Mouse (Mus musculus): ENCODE measurements around the gene Tmem144.

Tmem144 gene

GRCm38 (mm10) chr3:79852654-79853166 lies at the start of gene Tmem144:
TSS of gene Tmem144 (minus strand) at chr3:79852773.
- DNase-seq (ENCODE audit: low spot score in 2 of 2), result no peak

- no peak for DNase-seq (ENCODE audit: low spot score in 2 of 2)
Observed at GRCm38 (mm10) chr3:79901734-79902133, 49.2 kb upstream of the Tmem144 start.

- no peak for DNase-seq (ENCODE audit: low spot score in 2 of 2)
Observed at GRCm38 (mm10) chr3:79901321-79901720, 48.7 kb upstream of the Tmem144 start.

GRCm38 (mm10) chr3:79900502-79900901 lies 47.9 kb upstream of the Tmem144 start:
- DNase-seq (ENCODE audit: low spot score in 2 of 2), result no peak

GRCm38 (mm10) chr3:79899906-79900305 lies 47.3 kb upstream of the Tmem144 start:
- no peak for DNase-seq (ENCODE audit: low spot score in 2 of 2)

GRCm38 (mm10) chr3:79898514-79898913 lies 45.9 kb upstream of the Tmem144 start:
- no peak for DNase-seq (ENCODE audit: low spot score in 2 of 2)

GRCm38 (mm10) chr3:79897534-79898370 lies 45.2 kb upstream of the Tmem144 start:
- DNase-seq (ENCODE audit: low spot score in 2 of 2), result no peak

- DNase-seq (ENCODE audit: low spot score in 2 of 2), result no peak
Observed at GRCm38 (mm10) chr3:79887966-79888365, 35.4 kb upstream of the Tmem144 start.

GRCm38 (mm10) chr3:79887161-79887855 lies 34.7 kb upstream of the Tmem144 start:
- no peak for DNase-seq (ENCODE audit: low spot score in 2 of 2)

- DNase-seq (ENCODE audit: low spot score in 2 of 2), result no peak
Observed at GRCm38 (mm10) chr3:79886357-79887091, 34.0 kb upstream of the Tmem144 start.

- DNase-seq (ENCODE audit: low spot score in 2 of 2), result no peak
Observed at GRCm38 (mm10) chr3:79885686-79886356, 33.2 kb upstream of the Tmem144 start.

GRCm38 (mm10) chr3:79884761-79885189 lies 32.2 kb upstream of the Tmem144 start:
- DNase-seq (ENCODE audit: low spot score in 2 of 2), result peak in 1 of 2 experiments; percentile 57

- DNase-seq (ENCODE audit: low spot score in 2 of 2), result no peak
Observed at GRCm38 (mm10) chr3:79884305-79884704, 31.7 kb upstream of the Tmem144 start, which contains the start of gene Fam198b. TSS of gene Fam198b (plus strand) at chr3:79884533.

GRCm38 (mm10) chr3:79883092-79883491 lies 30.5 kb upstream of the Tmem144 start:
- DNase-seq (ENCODE audit: low spot score in 2 of 2), result peak in 1 of 2 experiments; percentile 60

- no peak for DNase-seq (ENCODE audit: low spot score in 2 of 2)
Observed at GRCm38 (mm10) chr3:79881645-79882044, 29.1 kb upstream of the Tmem144 start.

GRCm38 (mm10) chr3:79879246-79879645 lies 26.7 kb upstream of the Tmem144 start:
- no peak for DNase-seq (ENCODE audit: low spot score in 2 of 2)

- DNase-seq (ENCODE audit: low spot score in 2 of 2), result no peak
Observed at GRCm38 (mm10) chr3:79878350-79878749, 25.8 kb upstream of the Tmem144 start.

GRCm38 (mm10) chr3:79875471-79875870 lies 22.9 kb upstream of the Tmem144 start:
- no peak for DNase-seq (ENCODE audit: low spot score in 2 of 2)

- no peak for DNase-seq (ENCODE audit: low spot score in 2 of 2)
Observed at GRCm38 (mm10) chr3:79867121-79867709, 14.6 kb upstream of the Tmem144 start.

- no peak for DNase-seq (ENCODE audit: low spot score in 2 of 2)
Observed at GRCm38 (mm10) chr3:79866526-79866925, 14.0 kb upstream of the Tmem144 start.

- DNase-seq (ENCODE audit: low spot score in 2 of 2), result peak in 1 of 2 experiments; percentile 62
Observed at GRCm38 (mm10) chr3:79866089-79866488, 13.5 kb upstream of the Tmem144 start.
